Mouse (Mus musculus) hindbrain, embryonic 10.5 days (tissue): Measurements from ENCODE around the gene Rps26. TPM values are rescaled to one million over a fixed set of nuclear protein-coding genes. Genes with fewer than 3 reads are reported as not detected.

Experiments used
- DNase-seq: peaks from one replicate; pipeline ENCODE4 v3.0.0-alpha.2; 2017; ENCODE audit warnings: low spot score
- H3K27ac ChIP-seq: fragments of 300-500 bp; sonication (generic); 2 replicates; pipeline ENCODE4 v1.5.1; 2016; ENCODE audit warnings: mild to moderate bottlenecking, moderate library complexity
- H3K27me3 ChIP-seq: fragments of 300-500 bp; sonication (generic); 2 replicates; pipeline ENCODE4 v1.6.1; 2016; ENCODE audit warnings: mild to moderate bottlenecking; ENCODE audit not compliant: poor library complexity, insufficient read depth, severe bottlenecking
- H3K36me3 ChIP-seq: fragments of 300-500 bp; sonication (generic); 2 replicates; pipeline ENCODE4 v1.6.1; 2016; ENCODE audit warnings: mild to moderate bottlenecking, moderate library complexity
- H3K4me1 ChIP-seq: fragments of 300-500 bp; sonication (generic); replicated peaks from 2 replicates; pipeline ENCODE4 v1.6.1; 2016; ENCODE audit warnings: mild to moderate bottlenecking
- H3K4me3 ChIP-seq: fragments of 300-500 bp; sonication (generic); 2 replicates; pipeline ENCODE4 v1.5.1; 2016; ENCODE audit warnings: mild to moderate bottlenecking, moderate library complexity
- H3K9me3 ChIP-seq: fragments of 300-500 bp; sonication (generic); 2 replicates; pipeline ENCODE4 v1.6.1; 2016; ENCODE audit warnings: mild to moderate bottlenecking, moderate library complexity
- WGBS: fragments of 180-500 bp; shearing (Covaris S2); methylation state at CpG from one replicate; pipeline ENCODE4 v1.1.7; 2016; 5-methylcytosine and 5-hydroxymethylcytosine counted together
- polyA plus RNA-seq: library from polyadenylated mRNA; unstranded; fragments of >200 nt; fragmentation: Nextera tagmentation; extraction: Ambion mirVana; gene quantifications from 2 replicates; pipeline ENCODE4 v1.2.1, GENCODE M21; 2016

Rps26 gene
- polyA plus RNA-seq, 1 experiment from 2014 or later = 472 TPM

DNA sequence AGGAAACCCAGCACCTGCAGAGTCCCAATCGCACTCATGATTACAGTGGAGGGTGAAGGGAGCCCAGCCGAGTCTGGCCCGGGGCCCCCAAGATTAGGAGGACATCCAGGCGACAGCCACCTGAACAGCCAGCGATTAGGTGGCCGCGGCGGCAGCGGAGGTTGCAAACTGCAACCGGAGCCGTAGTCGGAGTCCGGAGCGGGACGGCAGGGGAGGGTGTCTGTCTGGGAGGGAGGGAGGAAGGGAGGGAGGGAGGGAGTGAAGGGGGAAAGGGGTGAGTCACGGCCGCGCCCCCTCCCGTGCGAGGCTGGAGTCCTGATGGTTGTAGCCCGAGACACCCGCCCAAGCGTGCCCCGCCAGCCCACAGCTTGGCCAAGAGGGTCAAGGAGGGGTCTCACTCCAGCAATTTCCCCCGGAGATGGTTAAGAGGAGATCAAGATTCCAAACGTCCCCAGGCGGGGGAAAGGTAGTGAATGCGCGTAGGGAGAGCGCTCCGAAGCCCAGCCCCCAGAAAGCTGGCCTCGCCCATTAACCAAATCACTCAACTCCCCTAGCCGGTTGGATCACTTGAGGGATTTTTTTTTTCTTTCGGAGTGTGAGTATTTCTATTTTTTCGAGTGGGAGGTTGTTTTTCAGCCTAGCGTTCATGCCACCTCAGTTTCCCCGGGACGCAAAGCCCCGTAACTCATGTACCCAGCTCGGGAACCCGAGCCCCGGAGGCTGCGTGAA is 36.9 kb downstream of the Rps26 start, which contains the start of gene Erbb3:
Erbb3 (minus strand) TSS at position 189 of the 729 bp plus-strand sequence.
- no peaks in the 10 kb centered on the region for H3K36me3 ChIP-seq
- WGBS = under 1% methylated on average over 43 of the region's 43 CpGs
- no peaks in the 10 kb centered on the region for H3K9me3 ChIP-seq
- peak within 1 kb of the TSS; percentile 72 for H3K4me3 ChIP-seq
- peaks cover 55% of the 10 kb centered on the region for H3K27me3 ChIP-seq
- H3K4me1 ChIP-seq = peaks cover 34% of the 10 kb centered on the region
- peak within 1 kb of the TSS; percentile 82 for H3K27ac ChIP-seq
- peak; percentile 67 for DNase-seq

DNA sequence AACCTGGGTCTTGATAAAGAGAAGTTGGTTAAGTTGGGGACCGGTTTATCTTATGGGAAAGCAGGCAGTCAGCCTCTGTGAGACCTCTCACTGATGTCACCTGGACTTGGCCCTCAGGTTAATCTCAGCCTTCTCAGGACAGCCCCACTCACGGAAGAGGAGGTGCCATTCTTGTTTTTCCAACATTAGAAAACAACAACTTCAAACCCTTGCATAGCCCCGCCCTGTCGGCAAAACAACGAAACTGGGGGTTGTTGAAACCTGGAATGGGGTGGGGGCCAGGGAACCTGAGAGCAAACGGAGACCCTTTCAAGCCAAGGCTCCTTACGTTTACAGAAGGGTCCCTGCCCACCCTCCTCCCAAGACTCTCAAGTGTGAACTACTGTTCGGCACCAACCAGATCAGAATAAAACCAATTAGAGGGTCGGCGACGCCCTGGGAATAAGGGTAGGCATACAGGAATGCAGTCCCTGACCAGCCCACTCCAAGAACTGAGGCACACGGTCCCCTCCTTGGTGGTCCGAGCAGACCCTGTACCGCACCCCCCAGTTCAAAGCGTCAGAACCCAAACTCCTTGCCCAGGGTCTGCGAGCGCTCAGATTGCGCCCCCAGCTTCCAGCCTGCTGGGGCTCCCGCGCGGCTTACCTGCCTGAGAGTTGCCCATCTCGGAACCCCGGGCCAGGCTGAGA is 37.6 kb downstream of the Rps26 start:
- Histone ChIP-seq H3K27ac (peak overlapping the region; percentile 70), H3K36me3 (no peaks in the 10 kb centered on the region), H3K9me3 (no peaks in the 10 kb centered on the region), H3K4me1 (peaks cover 36% of the 10 kb centered on the region), H3K4me3 (peak overlapping the region; percentile 72), H3K27me3 (peaks cover 62% of the 10 kb centered on the region)
- DNase-seq = no peak
- 3% methylated on average over 23 of the region's 23 CpGs for WGBS

DNA sequence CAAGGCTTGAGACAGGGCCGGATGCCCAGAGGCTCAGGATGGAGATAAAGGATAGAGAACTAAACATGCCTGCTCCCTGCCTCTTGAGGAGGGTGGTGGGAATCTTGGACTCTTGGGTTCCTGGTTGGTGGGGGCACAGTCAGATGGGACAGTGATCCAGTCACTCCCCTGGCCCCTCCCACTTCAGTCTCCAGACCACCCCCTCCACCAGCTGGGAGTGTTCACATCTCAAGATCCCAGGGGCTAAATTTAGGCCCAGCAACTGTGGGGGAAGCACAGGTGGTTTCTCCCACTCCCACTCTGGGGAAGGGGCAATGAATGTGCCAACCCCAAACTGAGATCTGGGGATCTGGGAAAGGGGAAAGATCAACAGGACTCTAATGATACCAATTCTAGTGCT is 38.4 kb downstream of the Rps26 start:
- 39% methylated on average over 1 of the region's 1 CpGs for WGBS
- DNase-seq = no peak
- H3K9me3 ChIP-seq = no peaks in the 10 kb centered on the region
- no peaks in the 10 kb centered on the region for H3K36me3 ChIP-seq
- H3K4me3 ChIP-seq = peak overlapping the region; percentile 72
- H3K27me3 ChIP-seq = peaks cover 69% of the 10 kb centered on the region
- H3K4me1 ChIP-seq = peaks cover 41% of the 10 kb centered on the region
- H3K27ac ChIP-seq = peak overlapping the region; percentile 63

DNA sequence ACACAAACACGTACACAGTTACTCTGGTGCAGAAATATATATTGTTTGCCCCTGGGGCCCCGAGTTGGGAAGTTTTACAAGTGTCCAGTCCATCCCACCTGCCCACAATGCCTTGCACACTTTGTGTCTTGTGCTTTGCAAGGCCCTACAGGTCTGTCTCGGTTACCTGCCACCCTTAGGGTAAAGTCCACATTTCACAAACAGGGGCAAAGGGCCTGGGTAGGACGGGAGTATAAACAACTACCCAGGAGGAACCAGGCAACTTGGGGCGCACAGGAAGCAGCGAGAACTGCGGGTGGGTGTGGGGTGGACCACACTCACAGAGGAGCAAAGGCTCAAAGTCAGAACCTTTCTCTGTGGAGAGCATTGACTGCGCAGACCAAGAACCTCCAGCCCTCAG is 38.9 kb downstream of the Rps26 start:
- Histone ChIP-seq H3K4me3 (peak overlapping the region; percentile 72), H3K9me3 (no peaks in the 10 kb centered on the region), H3K27ac (peak overlapping the region; percentile 63), H3K36me3 (no peaks in the 10 kb centered on the region), H3K27me3 (peaks cover 73% of the 10 kb centered on the region), H3K4me1 (peaks cover 41% of the 10 kb centered on the region)
- WGBS = 55% methylated on average over 8 of the region's 8 CpGs
- no peak for DNase-seq

DNA sequence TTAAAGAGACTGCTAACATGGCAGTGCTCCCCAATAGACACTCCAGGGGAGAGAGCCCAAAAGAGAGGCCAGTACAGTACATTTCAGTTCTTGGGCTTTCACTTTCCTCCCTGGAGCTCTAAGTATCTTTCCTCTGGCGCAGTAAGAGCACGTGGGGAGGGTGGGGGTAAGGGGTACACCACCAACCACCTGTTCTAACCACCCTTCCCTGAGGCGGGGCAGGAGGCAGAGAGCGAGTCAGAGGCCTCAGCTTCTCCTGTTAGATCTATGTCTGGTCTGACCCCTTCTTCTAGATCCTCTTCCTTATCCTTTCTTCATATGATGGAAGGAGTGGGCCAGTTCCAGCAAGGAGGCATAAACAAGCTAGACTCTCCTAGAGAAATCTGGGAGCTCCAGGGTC is 39.4 kb downstream of the Rps26 start:
- peaks cover 41% of the 10 kb centered on the region for H3K4me1 ChIP-seq
- H3K27ac ChIP-seq = peak overlapping the region; percentile 63; the same call in 1 of the 2 replicates
- peaks cover 74% of the 10 kb centered on the region for H3K27me3 ChIP-seq
- peak overlapping the region; percentile 72; the same call in 1 of the 2 replicates for H3K4me3 ChIP-seq
- H3K36me3 ChIP-seq = no peaks in the 10 kb centered on the region
- no peaks in the 10 kb centered on the region for H3K9me3 ChIP-seq
- no peak for DNase-seq
- 49% methylated on average over 4 of the region's 4 CpGs for WGBS

DNA sequence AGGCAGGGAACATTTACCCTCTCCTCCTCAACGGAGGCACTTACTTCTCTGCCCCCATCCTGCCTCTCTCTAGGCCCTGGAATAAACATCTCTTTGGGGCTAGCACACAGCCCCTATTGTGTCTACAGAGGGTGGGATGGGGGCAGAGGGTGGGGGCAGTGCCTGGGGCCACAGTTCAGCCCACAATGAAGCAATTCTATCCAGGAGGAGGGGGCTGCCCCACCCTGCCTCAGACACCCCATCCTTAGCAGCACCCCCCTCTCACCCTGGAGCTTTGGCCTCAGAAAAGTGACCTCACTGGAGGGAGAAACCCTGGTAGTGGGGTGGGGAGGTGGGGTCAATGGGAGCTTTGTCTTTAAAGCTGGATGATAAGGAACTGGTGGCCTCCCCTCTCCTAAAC is 40.0 kb downstream of the Rps26 start:
- no peaks in the 10 kb centered on the region for H3K9me3 ChIP-seq
- H3K27ac ChIP-seq = peak overlapping the region; percentile 63; the same call in 1 of the 2 replicates
- H3K36me3 ChIP-seq = no peaks in the 10 kb centered on the region
- H3K4me1 ChIP-seq = peaks cover 41% of the 10 kb centered on the region
- no peak for DNase-seq
- 13% methylated on average over 1 of the region's 1 CpGs for WGBS
- peak overlapping the region; percentile 29; the same call in 1 of the 2 replicates for H3K4me3 ChIP-seq
- H3K27me3 ChIP-seq = peaks cover 74% of the 10 kb centered on the region

DNA sequence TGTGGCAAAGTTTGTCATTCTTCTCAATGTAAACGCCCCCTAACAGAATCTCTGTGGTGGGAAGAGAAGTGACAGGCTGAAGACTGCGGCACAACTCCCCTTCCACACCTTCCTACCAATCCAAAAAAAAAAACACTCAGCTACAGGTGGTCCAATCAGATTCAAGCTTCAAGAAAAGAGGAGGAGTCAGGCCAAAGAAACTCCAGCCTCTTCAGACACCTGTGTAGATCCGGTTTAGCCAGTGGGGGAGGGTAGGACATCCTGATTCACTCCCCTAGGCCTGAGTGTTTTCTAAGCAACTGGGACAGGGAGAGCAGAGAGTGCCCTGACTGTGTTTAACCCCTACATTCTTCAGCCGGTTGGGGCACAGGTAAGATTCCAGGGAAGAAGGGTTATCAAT is 42.2 kb downstream of the Rps26 start:
- Histone ChIP-seq H3K4me3 (peak overlapping the region; percentile 5; the same call in 1 of the 2 replicates), H3K27ac (no peak overlapping the region), H3K27me3 (peaks cover 65% of the 10 kb centered on the region), H3K9me3 (no peaks in the 10 kb centered on the region), H3K36me3 (no peaks in the 10 kb centered on the region), H3K4me1 (peaks cover 27% of the 10 kb centered on the region)
- WGBS = 12% methylated on average over 4 of the region's 4 CpGs
- DNase-seq = no peak

DNA sequence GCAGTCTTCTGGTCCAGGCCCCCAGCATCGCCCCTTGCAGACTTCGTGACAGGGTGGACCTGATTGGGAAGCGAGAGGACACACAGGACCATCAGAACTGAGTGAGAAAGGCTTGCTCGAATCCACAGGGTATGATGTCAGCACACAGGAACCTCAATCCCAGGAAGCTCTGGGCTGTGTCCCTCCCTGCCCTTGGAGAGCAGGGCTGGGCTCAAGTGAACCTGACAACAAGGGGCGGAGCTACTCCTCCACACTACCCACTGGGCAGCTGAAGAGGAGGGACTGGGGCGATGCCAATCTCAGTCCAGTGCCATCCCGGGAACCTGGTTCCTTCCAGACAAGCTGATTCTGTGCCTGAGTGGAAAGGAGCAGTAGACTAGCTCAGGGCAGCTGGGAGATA is 42.9 kb downstream of the Rps26 start:
- Histone ChIP-seq H3K9me3 (no peaks in the 10 kb centered on the region), H3K4me1 (peaks cover 21% of the 10 kb centered on the region), H3K36me3 (no peaks in the 10 kb centered on the region), H3K27ac (no peak overlapping the region), H3K4me3 (peak overlapping the region; percentile 5; the same call in 1 of the 2 replicates), H3K27me3 (peaks cover 58% of the 10 kb centered on the region)
- 15% methylated on average over 7 of the region's 7 CpGs for WGBS
- DNase-seq = no peak

DNA sequence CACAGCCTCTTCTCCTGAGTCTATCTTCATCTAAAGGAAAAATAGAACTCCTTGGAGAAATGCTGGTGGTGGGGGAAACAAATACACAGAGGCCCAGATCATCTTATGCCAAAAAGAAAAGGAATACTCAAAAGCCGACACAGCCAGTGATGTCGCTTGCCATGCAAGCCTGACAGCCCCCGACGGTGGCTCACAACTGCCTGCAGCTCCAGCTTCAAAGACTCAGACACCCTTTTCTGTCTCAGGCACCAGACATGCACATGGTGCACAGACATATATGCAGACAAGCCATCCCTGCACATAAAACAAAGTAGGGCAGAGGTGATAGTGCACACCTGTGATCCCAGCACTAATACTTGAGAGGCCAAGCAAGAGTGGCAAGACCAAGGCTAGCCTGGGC is 46.8 kb downstream of the Rps26 start:
- 0 out of 2 replicates have a peak, but pooled peaks cover 2% of the 10 kb centered on the region for H3K9me3 ChIP-seq
- peaks cover 7% of the 10 kb centered on the region; the same call in 1 of the 2 replicates for H3K4me1 ChIP-seq
- no peak overlapping the region for H3K27ac ChIP-seq
- no peak overlapping the region for H3K4me3 ChIP-seq
- 86% methylated on average over 4 of the region's 4 CpGs for WGBS
- no peak for DNase-seq
- peaks cover 3% of the 10 kb centered on the region; the same call in 1 of the 2 replicates for H3K36me3 ChIP-seq
- H3K27me3 ChIP-seq = peaks cover 20% of the 10 kb centered on the region

DNA sequence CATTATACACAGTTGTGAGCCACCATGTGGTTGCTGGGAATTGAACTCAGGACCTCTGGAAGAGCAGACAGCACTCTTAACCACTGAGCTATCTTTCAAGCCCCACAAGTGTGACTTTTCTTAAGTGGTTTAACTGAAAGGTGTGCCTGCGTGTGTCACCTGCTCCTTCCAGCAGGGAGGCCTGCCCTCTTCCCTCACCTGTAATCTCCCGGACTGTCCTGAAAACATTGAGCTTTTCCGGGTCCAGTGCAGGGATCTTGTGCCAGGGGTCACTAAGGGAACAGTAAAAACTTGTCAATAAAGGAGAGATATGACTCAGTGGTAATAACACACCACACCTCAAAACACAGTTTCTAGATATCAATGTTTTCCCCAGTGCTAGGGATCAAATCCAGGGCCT is 47.2 kb downstream of the Rps26 start:
- no peak for DNase-seq
- Histone ChIP-seq H3K27ac (no peak overlapping the region), H3K4me3 (no peak overlapping the region), H3K9me3 (0 out of 2 replicates have a peak, but pooled peaks cover 2% of the 10 kb centered on the region), H3K36me3 (peaks cover 3% of the 10 kb centered on the region; the same call in 1 of the 2 replicates), H3K4me1 (peaks cover 7% of the 10 kb centered on the region; the same call in 1 of the 2 replicates), H3K27me3 (peaks cover 16% of the 10 kb centered on the region)
- 89% methylated on average over 3 of the region's 3 CpGs for WGBS

DNA sequence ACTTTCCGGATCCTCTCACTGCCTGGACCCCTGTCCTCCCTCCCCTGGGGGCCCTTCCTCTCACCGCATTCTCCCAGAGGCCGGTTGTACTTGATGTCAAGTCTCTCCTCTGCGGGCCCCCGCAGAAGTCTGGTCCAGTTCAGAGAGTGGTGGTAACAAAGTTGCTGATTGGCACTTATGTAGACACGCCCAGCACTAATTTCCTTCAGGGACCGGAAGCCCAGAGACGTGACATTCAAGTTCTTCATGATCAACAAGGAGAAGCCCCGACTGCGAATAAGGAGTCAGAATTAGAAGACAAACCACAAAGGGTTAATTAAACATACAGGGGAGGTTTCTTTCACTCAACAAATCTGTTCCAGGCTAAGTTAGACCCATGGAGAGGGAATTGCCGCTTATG is 48.2 kb downstream of the Rps26 start:
- Histone ChIP-seq H3K4me3 (no peak overlapping the region), H3K27ac (no peak overlapping the region), H3K9me3 (0 out of 2 replicates have a peak, but pooled peaks cover 2% of the 10 kb centered on the region), H3K4me1 (no peaks in the 10 kb centered on the region; the same call in 1 of the 2 replicates), H3K36me3 (peaks cover 3% of the 10 kb centered on the region; the same call in 1 of the 2 replicates), H3K27me3 (peaks cover 7% of the 10 kb centered on the region; the same call in 1 of the 2 replicates)
- no peak for DNase-seq
- WGBS = 80% methylated on average over 11 of the region's 11 CpGs

DNA sequence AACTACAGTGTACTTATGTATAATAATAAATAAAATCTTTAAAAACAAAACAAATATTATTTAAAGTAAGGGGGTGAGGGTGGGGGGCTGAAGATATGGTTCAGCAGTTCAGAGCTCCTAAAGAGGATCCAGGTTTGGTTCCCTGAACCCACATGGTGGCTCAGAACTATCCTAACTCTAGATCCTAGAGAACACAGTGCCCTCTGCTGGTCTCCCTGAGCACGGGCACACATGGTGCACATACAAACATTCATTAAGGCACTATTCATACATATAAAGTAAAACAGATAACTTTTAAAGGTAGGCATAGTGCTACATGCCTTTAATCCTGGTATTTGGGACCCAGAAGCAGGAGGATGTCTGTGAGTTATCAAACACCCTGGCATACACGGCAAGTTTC is 51.5 kb downstream of the Rps26 start:
- Histone ChIP-seq H3K27ac (no peak overlapping the region), H3K4me1 (no peaks in the 10 kb centered on the region; the same call in 1 of the 2 replicates), H3K9me3 (0 out of 2 replicates have a peak, but pooled peaks cover 2% of the 10 kb centered on the region), H3K27me3 (no peaks in the 10 kb centered on the region), H3K4me3 (no peak overlapping the region), H3K36me3 (peaks cover 3% of the 10 kb centered on the region; the same call in 1 of the 2 replicates)
- 94% methylated on average over 2 of the region's 2 CpGs for WGBS
- no peak for DNase-seq
